Mouse (Mus musculus): Measurements from ENCODE around the gene Afap1l2.

- TF ChIP-seq ZC3H11A (IDR thresholded peaks at IDR 0.05; ENCODE audit: borderline replicate concordance, low read depth, low read length) = no peak
- TF ChIP-seq HCFC1 (IDR thresholded peaks at IDR 0.05; ENCODE audit: borderline replicate concordance, insufficient read depth, low read length) = no peak
- no peak for TF ChIP-seq CHD2 (IDR thresholded peaks at IDR 0.05; ENCODE audit: low read depth, low read length)
- no peak for TF ChIP-seq MAFK (IDR thresholded peaks at IDR 0.05; ENCODE audit: insufficient read depth, low read depth, low read length)
Measured at GRCm38 (mm10) chr19:57055215-57056120, 47.4 kb upstream of the Afap1l2 start.
